Mouse (Mus musculus) cerebellum, adult 2 months (tissue): ENCODE measurements around the gene Smgc.

Experiments
- CTCF ChIP-seq: fragments of 200-500 bp; IDR thresholded peaks from 2 replicates; pipeline ENCODE4 v1.5.1; 2011; ENCODE audit warnings: low read depth, mild to moderate bottlenecking, control low read depth, low read length, moderate library complexity, borderline replicate concordance; ENCODE audit not compliant: insufficient read depth
- POLR2A ChIP-seq: fragments of 200-500 bp; IDR thresholded peaks from 2 replicates; pipeline ENCODE4 v1.6.1; 2011; ENCODE audit warnings: low read length, control low read depth, borderline replicate concordance; ENCODE audit not compliant: insufficient read depth

DNA sequence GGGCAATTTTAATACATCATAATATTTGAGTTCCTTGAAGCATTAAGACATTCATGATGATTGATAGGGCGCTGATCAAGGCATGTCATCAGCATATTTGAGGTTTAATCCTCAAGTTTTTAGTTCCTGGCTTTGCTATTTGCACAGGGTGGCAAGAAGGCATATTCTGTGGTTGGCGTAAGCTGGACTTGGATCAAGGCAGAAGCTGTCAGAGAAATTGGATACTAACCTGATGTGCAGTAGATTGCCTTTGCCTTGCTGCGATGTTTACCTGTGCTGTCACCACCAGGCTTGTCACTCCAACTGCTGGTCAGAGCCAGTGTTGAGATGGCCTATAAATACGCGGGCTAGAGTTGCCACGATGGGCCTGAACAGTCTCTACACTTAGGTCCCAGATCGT, at the start of gene Smgc:
- no peak for TF ChIP-seq CTCF
- no peak for TF ChIP-seq POLR2A
